Mouse (Mus musculus): Measurements from ENCODE around the gene E330017A01Rik.

GRCm38 (mm10) chr16:58663816-58664215 is 25.3 kb upstream of the E330017A01Rik start:
- TF ChIP-seq CTCF (IDR thresholded peaks at IDR 0.05; ENCODE audit: control insufficient read depth, insufficient read depth, insufficient replicate concordance, low read depth, low read length) (no peak), POLR2A (IDR thresholded peaks at IDR 0.05; ENCODE audit: control insufficient read depth, low read depth, low read length) (no peak)
